Mouse (Mus musculus): Measurements from ENCODE around the gene Scd1.

Scd1 gene

GRCm38 (mm10) chr19:44407341-44408222 lies at the start of gene Scd1:
Gene Scd1 (minus strand): TSS chr19:44407879.
- peak; percentile 94 for DNase-seq (ENCODE audit: low spot score)

- no peak for DNase-seq (ENCODE audit: low spot score)
Observed at GRCm38 (mm10) chr19:44455356-44455755, 47.7 kb upstream of the Scd1 start.

- no peak for DNase-seq (ENCODE audit: low spot score)
Observed at GRCm38 (mm10) chr19:44454862-44455261, 47.2 kb upstream of the Scd1 start.

DNA sequence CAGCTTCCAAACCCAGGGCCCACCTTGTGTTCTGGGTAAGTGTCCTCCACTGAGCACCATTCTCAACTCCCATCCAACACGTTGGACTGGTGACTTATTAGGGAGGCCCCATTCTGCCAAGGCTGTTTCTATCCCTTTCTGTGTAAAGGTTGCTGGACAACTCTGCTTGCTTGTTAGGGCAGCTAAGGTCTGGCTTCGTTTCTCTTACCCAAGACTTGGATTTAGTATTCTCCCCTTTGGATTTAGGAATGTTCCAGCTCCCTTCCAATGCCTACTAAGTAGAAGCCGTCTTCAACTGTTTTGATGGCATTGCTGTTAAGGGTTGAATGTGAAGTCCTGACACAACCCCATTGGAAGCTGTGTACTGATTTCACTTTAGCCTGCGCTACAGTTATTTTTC lies 40.2 kb upstream of the Scd1 start:
- no peak for DNase-seq (ENCODE audit: low spot score)

- DNase-seq (ENCODE audit: low spot score), result no peak
Observed at GRCm38 (mm10) chr19:44445755-44446154, 38.1 kb upstream of the Scd1 start.

DNA sequence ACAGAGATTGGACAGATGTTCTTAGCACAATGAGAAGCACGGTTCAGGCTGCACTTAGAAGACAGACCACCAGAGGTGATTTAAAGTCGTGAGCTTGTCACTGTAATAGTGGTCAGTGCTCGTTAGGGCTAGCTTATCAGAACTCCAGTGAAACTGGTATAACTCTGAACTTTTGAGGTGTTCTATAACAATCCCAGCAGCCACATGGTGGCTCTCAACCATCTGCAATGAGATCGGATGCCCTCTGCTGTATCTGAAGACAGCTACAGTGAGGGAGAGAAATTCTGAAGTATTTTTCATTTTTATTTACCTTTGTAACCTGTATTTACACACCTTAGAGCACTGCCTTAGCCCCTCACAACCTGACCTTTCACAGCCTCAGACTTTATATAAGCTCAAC lies 31.6 kb upstream of the Scd1 start:
- no peak for DNase-seq (ENCODE audit: low spot score)

- DNase-seq (ENCODE audit: low spot score), result no peak
Observed at GRCm38 (mm10) chr19:44437975-44438374, 30.3 kb upstream of the Scd1 start.

- DNase-seq (ENCODE audit: low spot score), result no peak
Observed at GRCm38 (mm10) chr19:44432084-44432483, 24.4 kb upstream of the Scd1 start.

- no peak for DNase-seq (ENCODE audit: low spot score)
Observed at GRCm38 (mm10) chr19:44427721-44428120, 20.0 kb upstream of the Scd1 start.

GRCm38 (mm10) chr19:44422051-44422631 lies 14.5 kb upstream of the Scd1 start:
- no peak for DNase-seq (ENCODE audit: low spot score)

GRCm38 (mm10) chr19:44419530-44419929 lies 11.9 kb upstream of the Scd1 start:
- no peak for DNase-seq (ENCODE audit: low spot score)

DNA sequence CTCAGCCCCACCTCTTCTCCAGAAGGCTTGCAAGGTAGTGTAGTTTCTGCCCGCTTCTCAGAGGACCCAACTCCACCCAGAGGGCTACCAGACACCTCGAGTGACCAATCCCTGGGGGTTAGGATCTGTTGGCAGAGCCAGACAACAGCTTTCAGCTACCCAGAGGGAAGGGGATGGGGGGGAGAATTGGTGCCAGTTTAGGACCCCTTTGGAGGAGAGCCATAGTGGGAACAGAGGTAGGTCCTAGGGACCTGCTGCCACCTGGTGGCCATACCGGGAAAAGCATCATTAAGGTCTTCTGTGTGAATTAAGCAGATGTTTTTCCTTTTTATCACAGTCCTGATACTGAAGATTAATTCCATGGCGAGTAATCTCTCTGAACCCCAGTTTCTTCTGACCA lies 11.3 kb upstream of the Scd1 start:
- peak; percentile 87 for DNase-seq (ENCODE audit: low spot score)

GRCm38 (mm10) chr19:44418544-44418943 lies 10.9 kb upstream of the Scd1 start:
- no peak for DNase-seq (ENCODE audit: low spot score)

- no peak for DNase-seq (ENCODE audit: low spot score)
Observed at GRCm38 (mm10) chr19:44418061-44418460, 10.4 kb upstream of the Scd1 start.

DNA sequence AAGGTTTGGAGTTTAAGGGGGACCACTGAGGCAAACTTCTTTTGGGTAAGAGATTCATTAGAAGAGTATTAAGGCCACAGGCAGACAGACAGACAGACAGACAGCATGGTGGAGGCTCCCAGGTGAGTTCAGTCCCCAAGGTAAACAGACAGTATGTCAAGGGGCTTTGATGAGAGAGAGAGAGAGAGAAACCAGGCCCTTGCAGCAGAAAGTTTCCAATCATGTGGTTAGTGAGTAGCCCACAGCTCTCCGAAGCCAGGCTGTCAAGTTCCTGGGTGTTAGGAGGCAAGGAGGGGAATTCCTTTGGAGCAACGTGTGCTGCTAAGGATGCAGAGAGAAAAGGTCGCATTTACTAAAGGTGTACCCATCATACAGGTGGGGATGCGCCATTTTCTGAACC lies 9.8 kb upstream of the Scd1 start:
- DNase-seq (ENCODE audit: low spot score), result no peak

DNA sequence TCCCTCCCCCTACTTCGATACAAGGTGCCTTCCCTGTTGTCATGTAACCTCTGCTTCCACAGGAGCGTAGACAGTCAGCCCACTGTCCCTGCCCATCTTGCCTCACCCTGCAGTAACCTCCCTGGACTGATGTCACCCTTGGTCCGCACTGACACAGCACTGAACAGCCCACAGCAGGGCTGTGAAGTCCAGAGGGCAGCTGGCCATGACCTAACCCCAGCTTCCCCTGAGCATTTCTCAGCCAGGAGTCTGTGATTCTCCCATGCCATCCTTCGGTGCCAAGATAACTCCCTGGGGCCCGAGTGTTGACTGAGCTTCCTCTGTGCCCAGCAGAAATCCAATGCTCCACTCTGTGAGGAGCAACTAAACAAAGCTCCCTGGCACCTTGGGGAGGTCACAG lies 8.6 kb upstream of the Scd1 start:
- no peak for DNase-seq (ENCODE audit: low spot score)

- no peak for DNase-seq (ENCODE audit: low spot score)
Observed at GRCm38 (mm10) chr19:44415464-44415863, 7.8 kb upstream of the Scd1 start.

GRCm38 (mm10) chr19:44410269-44410992 lies 2.8 kb upstream of the Scd1 start:
- DNase-seq (ENCODE audit: low spot score), result no peak

GRCm38 (mm10) chr19:44408595-44408994 lies 916 bp upstream of the Scd1 start:
- DNase-seq (ENCODE audit: low spot score), result no peak

- peak; percentile 86 for DNase-seq (ENCODE audit: low spot score)
Observed at GRCm38 (mm10) chr19:44408223-44408545, 505 bp upstream of the Scd1 start.

GRCm38 (mm10) chr19:44403546-44403945 lies 4.1 kb downstream of the Scd1 start:
- DNase-seq (ENCODE audit: low spot score), result no peak

DNA sequence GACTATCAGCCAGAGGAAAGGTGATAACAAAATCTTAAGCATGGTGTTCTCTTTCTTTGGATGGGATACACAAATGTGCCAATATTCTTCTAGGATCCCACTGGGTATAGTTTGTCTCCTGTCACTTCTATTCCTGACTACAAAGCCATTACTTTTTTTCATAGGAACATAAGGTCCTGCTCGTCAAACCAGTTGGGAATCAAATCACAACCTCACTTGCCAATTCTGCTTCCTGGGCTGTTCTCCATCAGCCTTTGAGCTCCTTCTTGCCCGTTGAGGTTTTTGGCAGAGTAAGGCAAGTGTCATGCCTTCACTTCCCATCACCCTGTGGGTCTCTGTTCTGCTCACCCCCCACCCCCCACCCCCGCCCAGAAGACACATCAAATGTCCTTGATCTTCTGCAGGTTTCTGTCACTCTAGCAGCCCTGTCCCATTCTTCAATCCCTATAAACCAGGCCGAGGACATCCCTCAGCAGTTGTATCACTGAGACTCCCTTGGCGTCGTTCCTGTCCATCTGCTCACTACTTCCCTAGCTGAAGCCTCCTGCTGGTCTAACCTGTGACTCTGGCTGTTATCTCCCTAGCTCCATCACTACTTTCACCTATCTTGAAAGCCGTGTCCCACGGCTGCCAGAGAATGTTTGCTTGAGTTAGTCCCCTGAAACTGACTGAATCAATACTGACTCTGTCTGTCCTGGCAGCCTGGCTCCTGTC lies 7.0 kb downstream of the Scd1 start:
- DNase-seq (ENCODE audit: low spot score), result no peak

Data from embryo, embryonic 10 days (tissue).